Mouse (Mus musculus) layer of hippocampus, adult 9-10 months (tissue): ENCODE measurements around the gene Nfkb2.

Experiments
- DNase-seq: peaks from one replicate; pipeline ENCODE4 v3.0.0; 2022; ENCODE audit warnings: low spot score

The Nfkb2 gene

GRCm38 (mm10) chr19:46304216-46304841 is at the start of gene Nfkb2:
Nfkb2 (plus strand) TSS chr19:46304320.
- no peak for DNase-seq

DNA sequence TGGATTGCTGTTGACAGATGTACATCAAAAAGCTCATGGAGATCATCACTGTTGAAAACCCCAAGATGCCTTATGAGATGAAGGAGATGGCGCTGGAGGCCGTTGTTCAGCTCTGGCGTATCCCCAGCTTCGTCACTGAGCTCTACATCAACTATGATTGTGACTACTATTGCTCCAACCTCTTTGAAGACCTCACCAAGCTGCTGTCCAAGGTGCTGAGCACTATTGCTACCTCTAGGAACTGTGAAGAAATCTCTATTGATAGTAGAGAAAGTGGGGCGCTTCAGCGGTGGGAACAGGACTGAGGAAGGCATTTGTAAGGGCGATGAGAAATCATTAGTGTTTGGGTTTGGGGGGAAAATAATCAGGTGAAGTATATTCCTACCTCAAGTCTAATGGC is 39.4 kb upstream of the Nfkb2 start:
- no peak for DNase-seq

DNA sequence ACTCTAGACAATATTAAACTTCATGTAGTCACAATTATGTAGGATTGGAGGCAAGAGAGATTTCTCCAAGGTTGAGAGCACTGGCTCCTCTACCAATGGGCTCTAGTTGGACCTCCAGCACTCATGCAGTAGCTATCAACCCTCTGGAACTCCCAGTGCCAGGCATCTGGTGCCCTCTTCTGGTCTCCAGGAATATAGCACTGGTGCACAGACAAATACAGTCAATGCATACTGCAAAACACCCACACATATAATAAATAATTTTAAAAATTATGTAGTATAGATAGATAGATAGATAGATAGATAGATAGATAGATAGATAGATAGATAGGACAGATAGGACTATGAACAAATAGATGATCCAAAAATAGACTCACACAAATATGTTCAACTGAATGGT is 28.8 kb upstream of the Nfkb2 start:
- DNase-seq: no peak

- no peak for DNase-seq
Observed at GRCm38 (mm10) chr19:46282081-46282849, 21.9 kb upstream of the Nfkb2 start.

DNA sequence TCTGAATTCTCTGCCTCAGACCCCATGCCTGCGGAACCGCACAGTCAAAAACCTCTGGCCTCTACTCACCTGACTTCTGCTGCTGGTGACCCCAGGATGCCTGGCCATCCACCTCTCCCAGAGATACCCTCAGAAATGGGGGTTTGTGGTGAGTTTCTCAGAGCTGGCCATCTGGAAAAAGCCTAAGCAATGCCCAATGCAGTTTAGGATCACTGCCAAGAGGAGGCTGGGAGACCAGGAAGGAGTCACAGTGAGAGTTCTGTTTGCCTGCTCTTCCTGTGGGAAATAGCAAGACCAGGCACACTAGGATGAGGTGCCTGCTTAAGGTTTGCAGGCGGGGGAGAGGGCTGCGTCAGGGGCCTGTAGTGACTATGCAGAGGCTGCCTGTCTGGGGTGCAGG is 19.4 kb upstream of the Nfkb2 start:
- DNase-seq: no peak

- no peak for DNase-seq
Observed at GRCm38 (mm10) chr19:46285631-46286030, 18.5 kb upstream of the Nfkb2 start.

DNA sequence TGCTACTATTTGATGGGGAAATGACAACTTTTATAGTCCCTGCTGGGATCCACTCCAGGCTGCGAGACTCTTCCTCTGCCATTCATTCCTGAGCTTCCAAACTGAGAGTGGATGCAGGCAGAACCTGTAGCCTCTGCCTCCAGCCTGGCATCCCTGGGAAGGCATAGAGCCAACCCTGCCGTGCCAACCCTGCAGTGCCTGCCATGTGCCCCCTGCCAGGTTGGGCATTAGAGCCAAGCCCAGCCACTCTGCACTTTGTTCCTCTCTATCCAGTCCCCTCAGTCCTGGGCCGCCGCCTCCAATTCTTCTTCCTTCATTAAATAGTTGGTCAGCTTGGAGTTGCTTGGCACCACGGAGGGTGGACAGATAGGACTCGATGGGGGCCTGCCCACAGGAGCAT is 18.1 kb upstream of the Nfkb2 start:
- DNase-seq: no peak

DNA sequence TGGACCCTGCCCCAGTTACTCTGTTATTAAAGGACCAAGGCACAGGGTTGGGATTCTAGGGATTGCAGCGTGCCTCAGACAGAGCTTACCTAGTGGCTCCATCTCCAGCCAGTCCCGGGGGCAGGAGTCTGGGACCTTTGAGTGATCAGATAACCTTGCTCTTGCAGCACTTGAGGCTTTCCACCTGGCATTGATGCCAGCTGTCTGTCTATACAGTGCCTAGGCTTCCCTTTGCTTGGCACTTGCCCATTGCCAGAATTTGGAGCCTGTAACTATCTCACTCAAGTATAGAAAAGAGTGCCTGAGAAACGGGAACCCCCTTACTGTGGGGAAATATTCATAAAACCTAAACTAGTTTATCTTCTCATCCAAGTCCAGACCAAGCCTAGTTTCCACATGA is 17.2 kb upstream of the Nfkb2 start:
- DNase-seq: no peak

GRCm38 (mm10) chr19:46287566-46287965 is 16.6 kb upstream of the Nfkb2 start:
- no peak for DNase-seq

GRCm38 (mm10) chr19:46290535-46291105 is 13.5 kb upstream of the Nfkb2 start:
- DNase-seq: no peak

GRCm38 (mm10) chr19:46296938-46297337 is 7.2 kb upstream of the Nfkb2 start:
- no peak for DNase-seq

DNA sequence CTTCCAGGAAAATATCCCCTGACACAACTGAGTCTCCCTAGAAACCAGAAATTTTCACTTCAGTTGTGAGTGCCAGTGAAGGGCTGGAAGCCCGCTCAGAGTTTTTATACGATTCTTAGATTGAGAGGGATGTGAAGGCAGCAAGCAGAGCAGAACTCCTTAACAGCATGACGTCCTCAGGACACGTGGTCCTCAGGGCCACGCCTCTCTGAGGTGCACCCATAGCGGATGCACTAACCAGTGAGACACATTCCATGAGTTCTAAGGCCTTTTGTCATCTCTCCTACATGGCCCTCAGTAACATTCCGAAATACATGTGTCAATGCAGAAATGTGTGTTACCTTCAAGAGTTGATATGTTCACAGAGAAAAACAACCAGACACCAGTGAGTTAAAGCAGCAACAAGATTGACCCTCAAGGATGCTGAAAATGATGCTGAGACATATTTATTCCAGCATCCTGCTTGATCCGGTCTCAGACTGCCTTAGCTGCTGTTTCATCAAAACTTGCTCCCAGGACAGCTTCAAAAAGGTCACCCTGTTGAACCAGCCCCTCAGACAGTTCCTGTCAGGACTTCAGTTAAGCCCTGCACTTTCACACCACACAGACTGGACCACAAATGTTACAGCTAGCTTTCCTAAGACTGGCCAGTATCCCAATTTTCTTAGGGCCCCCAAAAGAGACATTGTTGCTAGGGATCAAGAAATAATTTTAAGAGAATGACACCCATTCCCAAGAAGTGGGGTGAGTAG is 3.6 kb upstream of the Nfkb2 start:
- no peak for DNase-seq

DNA sequence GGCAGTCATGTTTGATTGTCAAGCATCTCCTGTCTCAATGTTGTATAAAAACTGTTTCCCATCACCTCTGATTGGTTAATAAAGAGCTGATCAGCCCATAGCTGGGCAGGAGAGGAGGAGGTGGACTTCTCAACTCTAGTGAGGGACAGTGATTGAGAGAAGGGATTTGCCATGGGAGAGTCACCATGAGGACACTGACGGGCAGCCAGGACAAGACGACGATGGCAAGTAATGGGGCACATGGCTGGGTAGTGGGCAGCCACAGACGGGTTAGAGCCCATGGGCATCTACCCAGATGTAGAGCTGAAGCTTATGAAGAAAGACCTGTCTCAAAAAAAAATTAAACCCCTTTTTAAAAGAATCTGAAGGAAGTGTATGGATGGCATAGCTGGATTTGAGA is 1.6 kb upstream of the Nfkb2 start:
- no peak for DNase-seq

- DNase-seq: no peak
Observed at GRCm38 (mm10) chr19:46303251-46304215, 587 bp upstream of the Nfkb2 start.

- no peak for DNase-seq
Observed at GRCm38 (mm10) chr19:46304908-46305333, 801 bp downstream of the Nfkb2 start.

DNA sequence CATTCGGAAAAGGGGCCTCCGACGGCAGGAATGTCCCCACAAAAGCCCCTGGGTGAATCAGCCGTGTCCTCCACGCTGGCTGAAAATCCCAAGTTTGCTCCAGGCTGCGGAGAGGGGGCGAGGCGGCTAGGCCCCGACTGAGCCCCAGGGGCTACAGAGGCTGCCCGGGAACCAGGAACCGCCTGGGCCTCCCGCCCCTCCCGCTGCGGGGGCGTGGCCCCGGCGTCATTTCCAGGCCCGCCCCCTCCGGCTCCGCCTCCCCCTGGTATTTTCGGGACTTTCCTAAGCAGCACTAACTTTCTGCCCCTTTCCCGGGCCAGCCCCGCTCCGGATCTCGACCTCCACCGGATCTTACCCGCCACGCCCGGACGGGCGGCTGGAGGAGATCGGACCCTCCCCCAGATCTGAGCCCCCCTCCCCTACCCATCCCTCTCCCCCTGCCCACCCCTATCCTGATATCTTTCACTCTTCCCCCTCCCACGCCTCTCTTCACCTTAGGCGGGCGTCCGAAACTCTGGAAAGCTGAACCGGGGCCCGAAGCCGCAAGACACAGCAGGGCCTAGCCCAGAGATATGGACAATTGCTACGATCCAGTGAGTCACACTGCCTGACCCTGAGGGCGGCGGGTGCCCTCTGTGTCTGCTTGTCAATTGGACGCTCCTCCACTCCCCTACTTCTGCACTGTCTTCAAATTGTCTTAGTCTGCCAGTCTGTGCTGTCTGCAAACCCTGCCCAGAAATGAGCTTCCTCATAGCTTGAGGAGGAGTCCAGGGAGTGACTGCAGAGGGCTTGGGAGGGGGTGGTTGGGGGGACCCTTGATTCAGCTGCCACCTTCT is 1.5 kb downstream of the Nfkb2 start:
- no peak for DNase-seq

- no peak for DNase-seq
Observed at GRCm38 (mm10) chr19:46306268-46306610, 2.1 kb downstream of the Nfkb2 start.

DNA sequence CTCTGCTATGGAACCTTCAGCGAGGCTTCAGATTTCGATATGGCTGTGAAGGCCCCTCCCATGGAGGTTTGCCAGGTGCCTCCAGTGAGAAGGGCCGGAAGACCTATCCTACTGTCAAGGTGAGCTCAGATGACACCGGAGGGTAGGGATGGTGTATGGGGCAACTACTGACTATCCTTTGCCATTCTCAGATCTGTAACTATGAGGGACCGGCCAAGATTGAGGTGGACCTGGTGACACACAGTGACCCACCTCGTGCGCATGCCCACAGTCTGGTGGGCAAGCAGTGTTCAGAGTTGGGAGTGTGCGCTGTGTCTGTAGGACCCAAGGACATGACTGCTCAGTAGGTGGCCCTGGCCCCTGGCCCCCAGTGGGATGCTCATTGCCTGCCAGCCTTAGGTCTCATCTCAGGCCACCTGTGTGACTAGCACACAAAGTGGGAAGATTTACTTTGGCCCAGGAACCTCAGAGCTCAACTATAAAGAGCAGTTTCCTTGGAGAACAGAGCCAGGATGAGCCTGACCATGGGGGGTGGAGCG is 2.7 kb downstream of the Nfkb2 start:
- no peak for DNase-seq

DNA sequence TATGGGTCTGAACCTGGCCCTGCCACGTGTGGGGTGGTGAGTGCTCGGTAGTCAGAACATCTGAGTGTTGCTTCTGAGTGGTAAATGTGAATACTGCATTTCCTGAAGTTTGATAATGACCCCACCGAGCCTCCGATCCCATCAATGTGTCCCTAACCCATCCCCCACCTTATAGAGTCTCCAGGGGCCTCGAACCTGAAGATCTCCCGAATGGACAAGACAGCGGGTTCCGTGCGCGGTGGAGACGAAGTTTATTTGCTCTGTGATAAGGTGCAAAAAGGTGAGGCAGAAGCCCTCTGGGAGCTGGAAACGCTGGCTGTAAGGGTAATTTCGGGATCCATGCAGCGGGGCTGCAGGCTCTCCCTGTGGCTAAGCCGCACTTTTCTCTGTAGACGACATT is 3.7 kb downstream of the Nfkb2 start:
- no peak for DNase-seq

DNA sequence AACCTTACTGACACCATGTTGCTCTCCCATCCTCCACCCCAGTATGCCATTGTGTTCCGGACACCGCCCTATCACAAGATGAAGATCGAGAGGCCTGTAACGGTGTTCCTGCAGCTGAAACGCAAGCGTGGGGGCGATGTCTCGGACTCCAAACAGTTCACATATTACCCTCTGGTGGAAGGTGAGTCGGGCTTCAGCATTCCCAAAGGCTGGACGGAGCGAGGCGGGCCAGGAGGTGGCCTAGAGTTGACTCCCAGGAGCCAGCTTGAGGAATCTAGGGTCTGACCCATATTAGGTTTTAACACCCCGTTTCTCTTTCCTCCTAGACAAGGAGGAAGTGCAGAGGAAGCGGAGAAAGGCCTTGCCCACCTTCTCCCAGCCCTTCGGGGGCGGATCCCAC is 4.2 kb downstream of the Nfkb2 start:
- no peak for DNase-seq
